Mouse (Mus musculus) ES-E14 (cell line): ENCODE measurements around the gene Hoxd11.

ENCODE experiments used
- HCFC1 ChIP-seq: IDR thresholded peaks from 2 replicates; pipeline ENCODE4 v1.6.1; 2012; ENCODE audit warnings: low read length, inconsistent platforms, borderline replicate concordance; ENCODE audit not compliant: insufficient read depth
- MAFK ChIP-seq: IDR thresholded peaks from 2 replicates; pipeline ENCODE4 v1.6.1; 2014; ENCODE audit warnings: mild to moderate bottlenecking, low read depth, low read length, inconsistent platforms; ENCODE audit not compliant: insufficient read depth
- ZNF384 ChIP-seq: IDR thresholded peaks from 2 replicates; pipeline ENCODE4 v1.6.1; 2012; ENCODE audit warnings: low read depth, low read length, inconsistent platforms

DNA sequence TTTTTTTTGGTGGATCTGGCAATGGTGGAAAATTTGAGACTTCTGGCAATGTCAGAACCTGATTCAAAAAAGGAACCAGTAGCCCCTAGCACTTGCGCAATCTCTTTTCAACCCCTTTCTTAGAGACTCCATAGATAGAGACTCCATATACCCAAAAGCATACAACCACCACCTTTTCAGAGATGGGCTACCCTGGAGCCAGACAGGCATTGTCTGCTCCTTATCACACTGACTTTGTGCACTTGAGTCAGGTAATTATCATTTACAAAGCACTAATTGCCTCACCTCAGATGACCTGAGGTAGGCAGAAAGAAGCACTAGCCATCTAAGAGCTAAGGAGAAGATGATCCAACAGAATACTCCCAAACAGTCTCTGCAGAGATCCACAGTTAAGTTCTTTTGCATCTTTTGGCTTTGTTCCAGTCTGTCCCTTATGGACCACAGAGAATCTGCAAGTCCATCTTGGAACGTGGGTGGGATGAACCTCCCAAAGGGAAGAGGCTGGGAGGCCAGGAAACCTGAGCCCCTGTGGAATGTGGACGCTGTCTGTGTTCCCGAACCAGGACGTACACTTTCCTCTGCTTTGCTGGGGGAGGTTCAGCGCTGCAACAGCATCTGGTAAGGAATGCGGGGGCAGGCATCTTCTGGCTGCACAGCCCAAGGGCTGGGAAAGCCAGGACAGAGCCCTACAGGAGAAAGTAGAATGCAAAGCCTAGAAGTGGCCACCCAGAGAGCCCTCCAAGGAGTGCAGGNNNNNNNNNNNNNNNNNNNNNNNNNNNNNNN is 32.1 kb upstream of the Hoxd11 start:
- TF ChIP-seq HCFC1 (no peak), MAFK (no peak), ZNF384 (no peak)
